Mouse (Mus musculus) ES-E14 (cell line): ENCODE results near the gene Sacm1l. TPM values are rescaled to one million over a fixed set of nuclear protein-coding genes. Genes with fewer than 3 reads are reported as not detected.

Experiments used
- DNase-seq: peaks from one replicate; pipeline ENCODE4 v3.0.0-alpha.2; 2013; ENCODE audit warnings: low read depth, low spot score
- H3K27ac ChIP-seq: 2 replicates; pipeline ENCODE4 v1.5.1; 2012; ENCODE audit warnings: low read depth, mild to moderate bottlenecking, low read length, moderate library complexity, mixed read lengths; ENCODE audit not compliant: poor library complexity, insufficient read depth, severe bottlenecking
- H3K36me3 ChIP-seq: 2 replicates; pipeline ENCODE4 v1.6.1; 2012; ENCODE audit warnings: mild to moderate bottlenecking, low read length, moderate library complexity, mixed read lengths; ENCODE audit not compliant: control insufficient read depth, poor library complexity, insufficient read depth, severe bottlenecking
- H3K4me1 ChIP-seq, 2 experiments: fragments of 150-350 bp in 1 of 2; sonication (generic) in 1 of 2; 2 replicates each; pipeline ENCODE4 v1.6.1; 2012; ENCODE audit warnings: low read length in 2 of 2, mild to moderate bottlenecking in 1 of 2, mixed read lengths in 1 of 2; ENCODE audit not compliant: control insufficient read depth in 2 of 2, insufficient read depth in 2 of 2, poor library complexity in 1 of 2
- H3K4me3 ChIP-seq, 2 experiments: fragments of 150-350 bp in 1 of 2; sonication (generic) in 1 of 2; 2 replicates each; pipeline ENCODE4 v1.5.1; 2012; ENCODE audit warnings: low read length in 2 of 2, low read depth in 1 of 2, mild to moderate bottlenecking in 1 of 2, mixed read lengths in 1 of 2; ENCODE audit not compliant: insufficient read depth in 1 of 2, poor library complexity in 1 of 2, severe bottlenecking in 1 of 2
- H3K9ac ChIP-seq: 2 replicates; pipeline ENCODE4 v1.6.1; 2012; ENCODE audit warnings: low read depth, mild to moderate bottlenecking, low read length, mixed read lengths; ENCODE audit not compliant: poor library complexity, insufficient read depth, severe bottlenecking
- H3K9me3 ChIP-seq: fragments of 150-350 bp; sonication (generic); 2 replicates; pipeline ENCODE4 v1.6.1; 2012; ENCODE audit warnings: low read depth, mild to moderate bottlenecking, low read length; ENCODE audit not compliant: control insufficient read depth, insufficient read depth
- CHD2 ChIP-seq: IDR thresholded peaks from 2 replicates; pipeline ENCODE4 v1.6.1; 2014; ENCODE audit warnings: mild to moderate bottlenecking, low read depth, low read length, inconsistent platforms
- HCFC1 ChIP-seq: IDR thresholded peaks from 2 replicates; pipeline ENCODE4 v1.6.1; 2012; ENCODE audit warnings: low read length, inconsistent platforms, borderline replicate concordance; ENCODE audit not compliant: insufficient read depth
- MAFK ChIP-seq: IDR thresholded peaks from 2 replicates; pipeline ENCODE4 v1.6.1; 2014; ENCODE audit warnings: mild to moderate bottlenecking, low read depth, low read length, inconsistent platforms; ENCODE audit not compliant: insufficient read depth
- ZC3H11A ChIP-seq: IDR thresholded peaks from 2 replicates; pipeline ENCODE4 v1.6.1; 2012; ENCODE audit warnings: low read depth, mild to moderate bottlenecking, inconsistent platforms, low read length, borderline replicate concordance
- ZNF384 ChIP-seq: IDR thresholded peaks from 2 replicates; pipeline ENCODE4 v1.6.1; 2012; ENCODE audit warnings: low read depth, low read length, inconsistent platforms
- in situ Hi-C, 2 experiments: fragments of 600-800 bp; cut with MboI; formaldehyde crosslinking; loops; one replicate each; pipeline ENCODE4 v1.15.1; 2025; ENCODE audit warnings: low sequenced_read_pairs in 2 of 2, inconsistent platforms in 1 of 2; ENCODE audit not compliant: unreplicated experiment in 2 of 2
- total RNA-seq: library from RNA; depleted of rRNA; stranded (reverse); fragments of 300-350 nt; gene quantifications from 2 replicates; pipeline ENCODE4 v1.2.3, GENCODE M21; 2012

The Sacm1l gene
- total RNA-seq, 1 experiment = 23.2 TPM

- in situ Hi-C loops = no loop called here
- Histone ChIP-seq H3K36me3 (no peaks in the 10 kb centered on the region), H3K27ac (no peak overlapping the region), H3K9me3 (no peaks in the 10 kb centered on the region), H3K9ac (peak overlapping the region; percentile 89; the same call in 1 of the 2 replicates), H3K4me1 (peaks cover 0 to 2% of the 10 kb centered on the region in 2 experiments; a peak in 2 of 4 replicates), H3K4me3 (peak overlapping the region; percentile 70 to 97)
- no peak for TF ChIP-seq MAFK
- no peak for TF ChIP-seq HCFC1
- TF ChIP-seq ZNF384 = no peak
- no peak for TF ChIP-seq ZC3H11A
- TF ChIP-seq CHD2 = no peak
- no peak for DNase-seq
These were observed 1.1 kb downstream of the Sacm1l start for GRCm38 (mm10) chr9:123530566-123531130.

GRCm38 (mm10) chr9:123531234-123531633 is 1.7 kb downstream of the Sacm1l start:
- H3K36me3 ChIP-seq = no peaks in the 10 kb centered on the region
- no peak for DNase-seq
- H3K9me3 ChIP-seq = no peaks in the 10 kb centered on the region
- TF ChIP-seq ZC3H11A (no peak), HCFC1 (no peak), CHD2 (no peak), ZNF384 (no peak), MAFK (no peak)
- peaks cover 0 to 2% of the 10 kb centered on the region in 2 experiments; a peak in 2 of 4 replicates for H3K4me1 ChIP-seq
- H3K27ac ChIP-seq = no peak overlapping the region
- in situ Hi-C loops = no loop called here
- H3K4me3 ChIP-seq = no peak overlapping the region
- H3K9ac ChIP-seq = no peak overlapping the region

- no peaks in the 10 kb centered on the region for H3K36me3 ChIP-seq
- DNase-seq = no peak
- in situ Hi-C loops = no loop called here
- no peak overlapping the region for H3K9ac ChIP-seq
- H3K27ac ChIP-seq = no peak overlapping the region
- no peaks in the 10 kb centered on the region for H3K4me1 ChIP-seq
- no peaks in the 10 kb centered on the region for H3K9me3 ChIP-seq
- no peak for TF ChIP-seq HCFC1
- TF ChIP-seq CHD2 = no peak
- TF ChIP-seq MAFK = no peak
- TF ChIP-seq ZC3H11A = no peak
- no peak for TF ChIP-seq ZNF384
- no peak overlapping the region for H3K4me3 ChIP-seq
These were observed 7.1 kb downstream of the Sacm1l start for GRCm38 (mm10) chr9:123536613-123537012.

GRCm38 (mm10) chr9:123538189-123538588 is 8.6 kb downstream of the Sacm1l start:
- no peaks in the 10 kb centered on the region for H3K36me3 ChIP-seq
- no peak overlapping the region for H3K27ac ChIP-seq
- no peak overlapping the region for H3K4me3 ChIP-seq
- no peak overlapping the region for H3K9ac ChIP-seq
- no peaks in the 10 kb centered on the region for H3K9me3 ChIP-seq
- no peak for DNase-seq
- TF ChIP-seq MAFK = no peak
- no peak for TF ChIP-seq HCFC1
- TF ChIP-seq ZC3H11A = no peak
- no peak for TF ChIP-seq CHD2
- TF ChIP-seq ZNF384 = no peak
- H3K4me1 ChIP-seq = no peaks in the 10 kb centered on the region
- in situ Hi-C loops = no loop called here

GRCm38 (mm10) chr9:123539093-123539492 is 9.5 kb downstream of the Sacm1l start:
- Histone ChIP-seq H3K27ac (no peak overlapping the region), H3K36me3 (no peaks in the 10 kb centered on the region), H3K9me3 (no peaks in the 10 kb centered on the region), H3K4me3 (no peak overlapping the region), H3K4me1 (no peaks in the 10 kb centered on the region), H3K9ac (no peak overlapping the region)
- TF ChIP-seq HCFC1 (no peak), ZC3H11A (no peak), MAFK (no peak), ZNF384 (no peak), CHD2 (no peak)
- no peak for DNase-seq
- in situ Hi-C loops = no loop called here
